Mouse (Mus musculus) left cerebral cortex, postnatal 25 days (tissue): Measurements from ENCODE around the gene Agpat3. TPM values are rescaled to one million over a fixed set of nuclear protein-coding genes. Genes with fewer than 3 reads are reported as not detected.
"Not testable (repeated sequence)": the region's sequence is repeated elsewhere in the genome, so short reads cannot be mapped to it uniquely, and the experiment has no call there.

Source experiments
- DNase-seq, 2 experiments: peaks; one replicate each; pipeline ENCODE4 v3.0.0; 2022; ENCODE audit warnings: low spot score in 2 of 2, mixed read lengths in 1 of 2
- intact Hi-C: fragments of 180-260 bp; cut with DNase I; formaldehyde crosslinking; loops from one replicate; pipeline ENCODE4 v1.15.1; 2025
- total RNA-seq, 2 experiments: library from RNA; stranded (reverse); gene quantifications; 2 replicates each; pipeline ENCODE4 v1.2.3; 2021

Gene Agpat3
- total RNA-seq, 2 experiments from 2014 or later, result 258 to 277 TPM

GRCm38 (mm10) chr10:78365555-78365954 lies 13.3 kb upstream of the Agpat3 start:
- intact Hi-C loops, result no loop called here
- DNase-seq, result no peak

GRCm38 (mm10) chr10:78364106-78364505 lies 11.8 kb upstream of the Agpat3 start:
- intact Hi-C loops, result no loop called here
- DNase-seq, result no peak

- no peak for DNase-seq
Observed at GRCm38 (mm10) chr10:78363366-78363765, 11.1 kb upstream of the Agpat3 start.

GRCm38 (mm10) chr10:78361951-78362350 lies 9.7 kb upstream of the Agpat3 start:
- intact Hi-C loops, result no loop called here
- no peak for DNase-seq

More at GRCm38 (mm10) chr10:78363366-78363765, 11.1 kb upstream of the Agpat3 start:
- intact Hi-C loops, result no loop called here

- no peak for DNase-seq
- intact Hi-C loops, result no loop called here
Observed at GRCm38 (mm10) chr10:78360290-78360711, 8.0 kb upstream of the Agpat3 start.

GRCm38 (mm10) chr10:78358999-78359398 lies 6.7 kb upstream of the Agpat3 start:
- intact Hi-C loops, DNase-seq: not testable (repeated sequence)

GRCm38 (mm10) chr10:78358266-78358665 lies 6.0 kb upstream of the Agpat3 start:
- intact Hi-C loops, result no loop called here
- no peak for DNase-seq

GRCm38 (mm10) chr10:78357742-78358141 lies 5.5 kb upstream of the Agpat3 start:
- intact Hi-C loops, result no loop called here
- no peak for DNase-seq

- DNase-seq, result no peak
- intact Hi-C loops, result no loop called here
Observed at GRCm38 (mm10) chr10:78355931-78356593, 3.8 kb upstream of the Agpat3 start.

GRCm38 (mm10) chr10:78353196-78353595 lies 907 bp upstream of the Agpat3 start:
- no peak for DNase-seq
- intact Hi-C loops, result loop anchor here (2.0 kb wide), 1 partner anchor 32 kb away; no protein-coding TSS in a partner anchor

GRCm38 (mm10) chr10:78352666-78353030 lies 359 bp upstream of the Agpat3 start:
- intact Hi-C loops, result loop anchor here (2.0 kb wide), 1 partner anchor 32 kb away; no protein-coding TSS in a partner anchor
- no peak for DNase-seq

- intact Hi-C loops, result no loop called here
- no peak for DNase-seq
Observed at GRCm38 (mm10) chr10:78351564-78351886, 764 bp downstream of the Agpat3 start.

- DNase-seq, result no peak
- intact Hi-C loops, result no loop called here
Observed at GRCm38 (mm10) chr10:78350796-78351556, 1.3 kb downstream of the Agpat3 start.

GRCm38 (mm10) chr10:78349464-78350165 lies 2.7 kb downstream of the Agpat3 start:
- intact Hi-C loops, result no loop called here
- DNase-seq, result no peak

GRCm38 (mm10) chr10:78348211-78348610 lies 4.1 kb downstream of the Agpat3 start:
- intact Hi-C loops, result no loop called here
- DNase-seq, result no peak

- intact Hi-C loops, result no loop called here
- no peak for DNase-seq
Observed at GRCm38 (mm10) chr10:78347486-78347885, 4.8 kb downstream of the Agpat3 start.

- intact Hi-C loops, result no loop called here
- no peak for DNase-seq
Observed at GRCm38 (mm10) chr10:78345466-78345865, 6.8 kb downstream of the Agpat3 start.

GRCm38 (mm10) chr10:78342091-78342490 lies 10.2 kb downstream of the Agpat3 start:
- intact Hi-C loops, result no loop called here
- no peak for DNase-seq

- intact Hi-C loops, result no loop called here
- peak in 1 of 2 experiments; percentile 75 for DNase-seq
Observed at GRCm38 (mm10) chr10:78338180-78338579, 14.1 kb downstream of the Agpat3 start.

- intact Hi-C loops, result no loop called here
Observed at GRCm38 (mm10) chr10:78334923-78335561, 17.2 kb downstream of the Agpat3 start.

More at GRCm38 (mm10) chr10:78334923-78335561, 17.2 kb downstream of the Agpat3 start:
- no peak for DNase-seq
